8 mouse cellular contexts compared by ENCODE assay signal in the genomic region with DNA sequence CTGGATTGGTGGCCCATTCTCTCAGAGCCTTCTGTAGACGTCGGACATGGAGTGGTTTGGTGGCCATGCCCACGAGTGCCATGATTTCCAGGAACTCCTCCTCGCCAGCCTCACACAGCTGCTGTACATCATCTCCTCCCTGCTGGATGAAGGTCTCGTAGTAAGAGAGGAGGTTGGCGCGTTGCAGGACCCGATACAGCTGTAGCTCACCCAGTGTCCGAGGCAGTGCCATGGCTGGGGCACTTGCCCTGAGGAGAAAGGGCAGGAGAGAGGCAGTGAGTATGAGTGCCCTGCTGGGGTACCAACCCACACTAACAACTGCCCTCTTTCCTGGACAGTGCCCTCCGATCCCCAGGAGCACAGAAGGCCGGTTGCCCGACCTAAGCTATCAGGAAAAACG. TPM values are rescaled to one million over a fixed set of nuclear protein-coding genes. Genes with fewer than 3 reads are reported as not detected.
DNase-seq lines count a peak whose midpoint lies in the region; ATAC-seq and TF ChIP-seq lines count a peak whose summit lies in the region.

No protein-coding gene starts in this region.

- DNase-seq in left cerebral cortex, adult 2 months (ENCODE audit: extremely low spot score in 1 of 2, low spot score in 2 of 2): no peak
- DNase-seq in left cerebral cortex, postnatal 4 days: no peak
- no peak for DNase-seq in hindbrain, embryonic 11.5 days (ENCODE audit: low spot score)
- no peak for DNase-seq in embryo, embryonic 11 days
- DNase-seq in adipocyte (ENCODE audit: low spot score): no peak
- no peak for DNase-seq in urinary bladder, postnatal 4 days (ENCODE audit: low spot score in 2 of 2)

- H3K27me3 ChIP-seq in hindbrain, embryonic 11.5 days (ENCODE audit: control insufficient read depth, insufficient read depth, low read length): peaks cover 77% of the 10 kb centered on the region
- H3K27me3 ChIP-seq in midbrain, embryonic 12.5 days: peaks cover 98% of the 10 kb centered on the region

- H3K9me3 ChIP-seq in hindbrain, embryonic 11.5 days (ENCODE audit: control insufficient read depth, low read length): no peaks in the 10 kb centered on the region
- no peaks in the 10 kb centered on the region for H3K9me3 ChIP-seq in midbrain, embryonic 12.5 days

- H3K27ac ChIP-seq in left cerebral cortex, adult 2 months: peak overlapping the region; percentile 98; the same call in 1 of the 2 replicates
- peak overlapping the region; percentile 89; the same call in 1 of the 2 replicates for H3K27ac ChIP-seq in brown adipose tissue, adult 24 weeks (replicated peaks; ENCODE audit: low read depth, low read length)
- H3K27ac ChIP-seq in hindbrain, embryonic 11.5 days (ENCODE audit: low read depth, low read length): no peak overlapping the region
- no peak overlapping the region for H3K27ac ChIP-seq in midbrain, embryonic 12.5 days (replicated peaks)

- WGBS in hindbrain, embryonic 11.5 days: 17% methylated on average over 13 of the region's 13 CpGs
- WGBS in midbrain, embryonic 12.5 days: 11% methylated on average over 13 of the region's 13 CpGs

- H3K36me3 ChIP-seq in hindbrain, embryonic 11.5 days (ENCODE audit: control insufficient read depth, insufficient read depth, low read length): no peaks in the 10 kb centered on the region
- no peaks in the 10 kb centered on the region for H3K36me3 ChIP-seq in midbrain, embryonic 12.5 days

- peak overlapping the region; percentile 84 for H3K4me3 ChIP-seq in left cerebral cortex, adult 2 months
- peak overlapping the region; percentile 84 for H3K4me3 ChIP-seq in brown adipose tissue, adult 24 weeks (ENCODE audit: insufficient read depth, low read depth, low read length)
- H3K4me3 ChIP-seq in hindbrain, embryonic 11.5 days (ENCODE audit: low read depth, low read length): no peak overlapping the region
- 0 out of 2 replicates have a peak overlapping the region, but pooled peaks have one; percentile 3 for H3K4me3 ChIP-seq in midbrain, embryonic 12.5 days

- intact Hi-C loops in left cerebral cortex, adult 2 months (cut with DNase I): no loop called here
- intact Hi-C loops in left cerebral cortex, postnatal 4 days (cut with DNase I): no loop called here

- H3K4me1 ChIP-seq in brown adipose tissue, adult 24 weeks (ENCODE audit: control insufficient read depth, insufficient read depth, insufficient read length, low read length): peaks cover 12% of the 10 kb centered on the region
- H3K4me1 ChIP-seq in hindbrain, embryonic 11.5 days (replicated peaks; ENCODE audit: control insufficient read depth, insufficient read depth, low read length): peaks cover 12% of the 10 kb centered on the region
- peaks cover 62% of the 10 kb centered on the region for H3K4me1 ChIP-seq in midbrain, embryonic 12.5 days

- TF ChIP-seq CTCF in left cerebral cortex, adult 2 months (IDR thresholded peaks at IDR 0.05): no peak

- H3K4me2 ChIP-seq in hindbrain, embryonic 11.5 days (replicated peaks; ENCODE audit: low read depth, low read length): peak overlapping the region; percentile 96; the same call in 1 of the 2 replicates
- no peak overlapping the region for H3K4me2 ChIP-seq in midbrain, embryonic 12.5 days (replicated peaks)

- ATAC-seq in hindbrain, embryonic 11.5 days (ENCODE audit: low FRiP score): no peak
- ATAC-seq in midbrain, embryonic 12.5 days (ENCODE audit: low FRiP score, low read depth): no peak

- H3K9ac ChIP-seq in hindbrain, embryonic 11.5 days (ENCODE audit: low read depth, low read length): no peak overlapping the region
- no peak overlapping the region for H3K9ac ChIP-seq in midbrain, embryonic 12.5 days (replicated peaks)

RNA-seq across cellular contexts. Expression of gene Nemp1, which starts 1.8 kb away (rescaled TPM):
- 1 to 10 TPM; 4.1 to 4.7 TPM for total RNA-seq in left cerebral cortex, adult 2 months (2021)
- 1 to 10 TPM; 4.8 to 5.6 TPM for total RNA-seq in left cerebral cortex, postnatal 4 days (2021)
- 1.0 and 2.5 TPM in 2 replicates for polyA plus RNA-seq in brown adipose tissue, adult 24 weeks (2012; ENCODE audit: insufficient read depth, insufficient read length, missing spikeins)
- polyA plus RNA-seq in hindbrain, embryonic 11.5 days (2014; fragmentation: Nextera tagmentation; extraction: Ambion mirVana): 8.6 and 9.3 TPM in 2 replicates
- polyA plus RNA-seq in midbrain, embryonic 12.5 days (2016; fragmentation: Nextera tagmentation; extraction: Ambion mirVana): 10.0 and 10.3 TPM in 2 replicates

RNA-seq across cellular contexts. Expression of gene Nab2, which starts 3.5 kb away (rescaled TPM):
- 10 to 100 TPM; 44.9 to 67.4 TPM for total RNA-seq in left cerebral cortex, adult 2 months (2021)
- 10 to 100 TPM; 21.5 to 21.9 TPM for total RNA-seq in left cerebral cortex, postnatal 4 days (2021)
- polyA plus RNA-seq in brown adipose tissue, adult 24 weeks (2012; ENCODE audit: insufficient read depth, insufficient read length, missing spikeins): 4.2 and 6.3 TPM in 2 replicates
- polyA plus RNA-seq in hindbrain, embryonic 11.5 days (2014; fragmentation: Nextera tagmentation; extraction: Ambion mirVana): 4.3 and 4.9 TPM in 2 replicates
- polyA plus RNA-seq in midbrain, embryonic 12.5 days (2016; fragmentation: Nextera tagmentation; extraction: Ambion mirVana): 3.7 and 4.5 TPM in 2 replicates

RNA-seq across cellular contexts. Expression of gene Stat6, which starts 22.1 kb away (rescaled TPM):
- 10 to 100 TPM; 11.4 to 12.9 TPM for total RNA-seq in left cerebral cortex, adult 2 months (2021)
- total RNA-seq in left cerebral cortex, postnatal 4 days (2021): 1 to 10 TPM; 6.0 to 6.1 TPM
- 24.7 and 28.8 TPM in 2 replicates for polyA plus RNA-seq in brown adipose tissue, adult 24 weeks (2012; ENCODE audit: insufficient read depth, insufficient read length, missing spikeins)
- polyA plus RNA-seq in hindbrain, embryonic 11.5 days (2014; fragmentation: Nextera tagmentation; extraction: Ambion mirVana): 6.0 and 6.9 TPM in 2 replicates
- 6.1 and 9.0 TPM in 2 replicates for polyA plus RNA-seq in midbrain, embryonic 12.5 days (2016; fragmentation: Nextera tagmentation; extraction: Ambion mirVana)

RNA-seq across cellular contexts. Expression of gene Myo1a, which starts 40.1 kb away (rescaled TPM):
- 1 to 10 TPM; 1.2 to 1.4 TPM for total RNA-seq in left cerebral cortex, adult 2 months (2021)
- total RNA-seq in left cerebral cortex, postnatal 4 days (2021): under 1 TPM; 0.46 to 0.82 TPM
- polyA plus RNA-seq in brown adipose tissue, adult 24 weeks (2012; ENCODE audit: insufficient read depth, insufficient read length, missing spikeins): not detected in 2 replicates
- 0.45 and 0.57 TPM in 2 replicates for polyA plus RNA-seq in hindbrain, embryonic 11.5 days (2014; fragmentation: Nextera tagmentation; extraction: Ambion mirVana)
- 0.47 and 0.71 TPM in 2 replicates for polyA plus RNA-seq in midbrain, embryonic 12.5 days (2016; fragmentation: Nextera tagmentation; extraction: Ambion mirVana)

RNA-seq across cellular contexts. Expression of gene Lrp1, which starts 43.9 kb away (rescaled TPM):
- total RNA-seq in left cerebral cortex, adult 2 months (2021): 100 to 1,000 TPM; 341 to 357 TPM
- 100 to 1,000 TPM; 286 to 296 TPM for total RNA-seq in left cerebral cortex, postnatal 4 days (2021)
- polyA plus RNA-seq in brown adipose tissue, adult 24 weeks (2012; ENCODE audit: insufficient read depth, insufficient read length, missing spikeins): 43.8 and 47.2 TPM in 2 replicates
- polyA plus RNA-seq in hindbrain, embryonic 11.5 days (2014; fragmentation: Nextera tagmentation; extraction: Ambion mirVana): 66.3 and 67.1 TPM in 2 replicates
- polyA plus RNA-seq in midbrain, embryonic 12.5 days (2016; fragmentation: Nextera tagmentation; extraction: Ambion mirVana): 94.0 and 98.1 TPM in 2 replicates

Comparison
In these comparisons a context has a peak if more than half of its experiments do, and no peak if none do; other contexts are left out.
1. H3K27ac ChIP-seq: peak in left cerebral cortex, adult 2 months (single experiment) and brown adipose tissue, adult 24 weeks (single experiment); none in hindbrain, embryonic 11.5 days (single experiment) and midbrain, embryonic 12.5 days (single experiment).